Comparison of ENCODE assay signal across 16 mouse cellular contexts in the genomic region with DNA sequence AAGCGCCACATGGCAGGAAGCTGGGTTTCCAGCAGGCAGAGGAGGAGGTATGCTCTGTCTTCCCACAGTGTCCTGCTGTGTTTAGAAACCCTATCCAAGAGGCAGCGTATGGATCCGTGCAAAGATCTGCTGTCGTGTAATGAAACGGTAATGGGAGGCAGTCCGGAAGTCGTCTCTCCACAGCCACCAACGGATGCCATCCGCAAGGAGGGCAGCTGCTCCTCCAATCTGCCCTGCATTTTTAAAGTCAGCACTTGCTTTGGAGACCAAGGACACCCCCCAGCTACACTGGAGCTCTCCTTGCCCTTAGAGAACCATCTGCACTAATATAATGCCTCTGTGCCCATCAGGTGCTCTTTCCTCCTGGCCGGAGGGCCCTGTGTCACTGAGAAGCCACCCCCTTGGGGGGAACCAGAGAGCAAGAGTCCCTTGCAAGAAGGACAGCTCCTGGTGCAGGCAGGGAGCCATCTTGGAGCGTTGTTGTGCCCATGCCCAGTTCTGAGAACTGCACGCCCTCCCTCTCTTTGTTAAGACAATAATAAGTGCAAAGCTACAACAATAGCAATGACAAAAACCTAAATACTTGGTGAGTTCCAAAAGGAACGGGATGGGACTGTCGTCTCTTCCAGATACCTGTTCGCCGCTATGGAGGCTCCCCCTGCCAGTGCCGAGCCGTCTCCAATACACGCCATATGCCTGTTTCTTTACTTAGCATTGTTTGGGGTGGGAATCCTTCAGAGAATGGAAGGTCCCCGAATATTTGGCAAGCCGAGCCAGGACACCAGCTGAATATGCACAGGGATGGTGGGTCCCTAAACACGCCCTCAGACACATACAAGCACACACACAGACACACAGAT.
DNase-seq lines count a peak whose midpoint lies in the region; ATAC-seq and TF ChIP-seq lines count a peak whose summit lies in the region.
"Had no signal": no experiment of that assay in that cellular context is flagged by ENCODE, and none has a peak within 500 bp of the region (broad histone marks: within the 10 kb centered on the region; RNA-seq: fewer than 3 reads in every experiment).

No protein-coding gene starts in this region.

- no peaks in the 10 kb centered on the region for H3K27me3 ChIP-seq in forebrain, embryonic 13.5 days
- H3K27me3 ChIP-seq: CH12.LX; stomach, embryonic 15.5 days had no signal

- peaks cover 3% of the 10 kb centered on the region; the same call in 1 of the 2 replicates for H3K4me1 ChIP-seq in forebrain, embryonic 13.5 days
- H3K4me1 ChIP-seq: stomach, embryonic 15.5 days had no signal

- no peaks in the 10 kb centered on the region for H3K9me3 ChIP-seq in forebrain, embryonic 13.5 days (replicated peaks)
- H3K9me3 ChIP-seq: stomach, embryonic 15.5 days had no signal

- TF ChIP-seq CTCF in brain, embryonic 14.5 days (IDR thresholded peaks at IDR 0.05; ENCODE audit: borderline replicate concordance, extremely low read depth, insufficient read depth, insufficient read length), result no peak
- no peak for TF ChIP-seq CTCF in layer of hippocampus, adult 2 months (conservative IDR thresholded peaks at IDR 0.05)

- peak; percentile 27; the same call in 1 of the 2 replicates for ATAC-seq in forebrain, embryonic 13.5 days

- 80% methylated on average over 22 of the region's 22 CpGs for WGBS in forebrain, embryonic 13.5 days

- H3K27ac ChIP-seq in forebrain, embryonic 13.5 days, result no peak overlapping the region
- H3K27ac ChIP-seq in layer of hippocampus, adult 2 months, result peak overlapping the region; percentile 61
- H3K27ac ChIP-seq: stomach, embryonic 15.5 days had no signal

- no peak for TF ChIP-seq POLR2A in brain, embryonic 14.5 days (IDR thresholded peaks at IDR 0.05; ENCODE audit: borderline replicate concordance, extremely low read depth, insufficient read depth, insufficient read length, poor library complexity, severe bottlenecking)

- no peak overlapping the region for H3K4me2 ChIP-seq in forebrain, embryonic 13.5 days
- H3K4me2 ChIP-seq: liver, embryonic 11.5 days; stomach, embryonic 15.5 days had no signal

- DNase-seq in brain, embryonic 14.5 days (ENCODE audit: low read depth), result peak; percentile 55
- DNase-seq in cerebellum, adult 11-12 months, result peak; percentile 86
- peak; percentile 66 to 67 for DNase-seq in layer of hippocampus, adult 2 months (ENCODE audit: low spot score in 2 of 2)
- no peak for DNase-seq in adrenal gland, adult 8-10 months
- DNase-seq in thymus, postnatal 25 days, result no peak
- no peak for DNase-seq in adrenal gland, postnatal 25 days
- DNase-seq: adrenal gland, postnatal 36 days; kidney, adult 9 months; lung, postnatal 14 days; midbrain, embryonic 14.5 days; thymus, postnatal 4 days had no signal

- no peaks in the 10 kb centered on the region for H3K36me3 ChIP-seq in forebrain, embryonic 13.5 days (ENCODE audit: poor library complexity, severe bottlenecking)
- H3K36me3 ChIP-seq: stomach, embryonic 15.5 days had no signal

- H3K4me3 ChIP-seq in forebrain, embryonic 13.5 days, result no peak overlapping the region
- peak overlapping the region; percentile 11; the same call in 1 of the 2 replicates for H3K4me3 ChIP-seq in layer of hippocampus, adult 2 months
- H3K4me3 ChIP-seq: erythroblast, embryonic 14.5 days; stomach, embryonic 15.5 days had no signal

- H3K9ac ChIP-seq in forebrain, embryonic 13.5 days, result no peak overlapping the region
- H3K9ac ChIP-seq: stomach, embryonic 15.5 days had no signal

Comparison
In these comparisons a context has a peak if more than half of its experiments do, and no peak if none do; other contexts are left out.
1. DNase-seq: peak in brain, embryonic 14.5 days (single experiment), cerebellum, adult 11-12 months (single experiment) and layer of hippocampus, adult 2 months (2 of 2); none in adrenal gland, adult 8-10 months (single experiment), thymus, postnatal 25 days (single experiment) and adrenal gland, postnatal 25 days (single experiment).